In the genomic region with DNA sequence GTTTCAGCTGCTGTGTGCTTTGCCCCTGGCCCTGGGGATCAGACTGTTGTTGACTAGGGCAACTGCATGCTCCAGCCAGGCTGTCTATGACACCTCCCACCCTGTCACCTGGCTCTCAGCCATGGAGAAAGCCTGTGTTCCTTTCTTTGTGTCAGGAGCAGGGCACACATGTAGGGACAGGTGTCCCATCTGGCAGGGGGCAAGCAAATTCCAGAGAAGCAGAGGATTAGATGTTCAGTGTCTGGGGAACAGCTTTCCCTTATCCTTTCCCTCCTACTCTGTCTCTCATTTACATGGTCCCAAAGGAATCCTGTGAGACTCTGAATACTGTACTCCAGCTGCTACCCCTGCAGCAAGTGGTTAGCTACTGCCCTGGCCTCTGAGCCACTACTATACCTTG, we compare ENCODE assay signal across 9 mouse cellular contexts.
DNase-seq lines count a peak whose midpoint lies in the region; ATAC-seq lines count a peak whose summit lies in the region.
"Had no signal": no experiment of that assay in that cellular context is flagged by ENCODE, and none has a peak within 500 bp of the region (broad histone marks: within the 10 kb centered on the region; RNA-seq: fewer than 3 reads in every experiment).

No protein-coding gene starts in this region.

- H3K9me3 ChIP-seq in liver, embryonic 15.5 days (replicated peaks), result no peaks in the 10 kb centered on the region
- no peaks in the 10 kb centered on the region for H3K9me3 ChIP-seq in liver, embryonic 12.5 days (replicated peaks)
- no peaks in the 10 kb centered on the region for H3K9me3 ChIP-seq in limb, embryonic 11.5 days (ENCODE audit: control insufficient read depth, low read length)
- no peaks in the 10 kb centered on the region for H3K9me3 ChIP-seq in neural tube, embryonic 13.5 days
- no peaks in the 10 kb centered on the region for H3K9me3 ChIP-seq in kidney, embryonic 16.5 days (ENCODE audit: low read length)
- H3K9me3 ChIP-seq: liver, embryonic 13.5 days had no signal

- no peaks in the 10 kb centered on the region for H3K27me3 ChIP-seq in liver, embryonic 15.5 days
- H3K27me3 ChIP-seq in liver, embryonic 12.5 days (replicated peaks), result no peaks in the 10 kb centered on the region
- no peaks in the 10 kb centered on the region for H3K27me3 ChIP-seq in limb, embryonic 11.5 days (ENCODE audit: control insufficient read depth, insufficient read depth, low read length)
- H3K27me3 ChIP-seq in neural tube, embryonic 13.5 days, result no peaks in the 10 kb centered on the region
- no peaks in the 10 kb centered on the region for H3K27me3 ChIP-seq in kidney, embryonic 16.5 days (ENCODE audit: insufficient read depth, low read length)
- H3K27me3 ChIP-seq: liver, embryonic 13.5 days had no signal

- H3K9ac ChIP-seq in liver, embryonic 15.5 days, result no peak overlapping the region
- no peak overlapping the region for H3K9ac ChIP-seq in liver, embryonic 12.5 days
- H3K9ac ChIP-seq in limb, embryonic 11.5 days (ENCODE audit: low read length), result no peak overlapping the region
- no peak overlapping the region for H3K9ac ChIP-seq in neural tube, embryonic 13.5 days
- H3K9ac ChIP-seq in kidney, embryonic 16.5 days (replicated peaks; ENCODE audit: low read length), result no peak overlapping the region
- H3K9ac ChIP-seq: liver, embryonic 13.5 days had no signal

- H3K4me1 ChIP-seq in liver, embryonic 15.5 days (replicated peaks), result peaks cover 6% of the 10 kb centered on the region; the same call in 1 of the 2 replicates
- H3K4me1 ChIP-seq in liver, embryonic 12.5 days, result no peaks in the 10 kb centered on the region
- no peaks in the 10 kb centered on the region for H3K4me1 ChIP-seq in limb, embryonic 11.5 days (ENCODE audit: control insufficient read depth, insufficient read depth, low read length)
- H3K4me1 ChIP-seq in neural tube, embryonic 13.5 days (replicated peaks), result peaks cover 55% of the 10 kb centered on the region
- H3K4me1 ChIP-seq in kidney, embryonic 16.5 days (ENCODE audit: insufficient read depth, low read length), result no peaks in the 10 kb centered on the region
- H3K4me1 ChIP-seq: liver, embryonic 13.5 days had no signal

- H3K27ac ChIP-seq in liver, embryonic 15.5 days (replicated peaks), result no peak overlapping the region
- H3K27ac ChIP-seq in liver, embryonic 12.5 days, result no peak overlapping the region
- no peak overlapping the region for H3K27ac ChIP-seq in limb, embryonic 11.5 days (replicated peaks; ENCODE audit: low read depth, low read length)
- peak overlapping the region; percentile 75 for H3K27ac ChIP-seq in neural tube, embryonic 13.5 days (replicated peaks)
- H3K27ac ChIP-seq in kidney, embryonic 16.5 days (ENCODE audit: low read length), result no peak overlapping the region
- H3K27ac ChIP-seq: liver, embryonic 13.5 days had no signal

- H3K36me3 ChIP-seq in liver, embryonic 15.5 days (replicated peaks), result no peaks in the 10 kb centered on the region
- H3K36me3 ChIP-seq in liver, embryonic 12.5 days, result no peaks in the 10 kb centered on the region
- no peaks in the 10 kb centered on the region for H3K36me3 ChIP-seq in limb, embryonic 11.5 days (ENCODE audit: control insufficient read depth, insufficient read depth, low read length)
- 0 out of 2 replicates have a peak, but pooled peaks cover 3% of the 10 kb centered on the region for H3K36me3 ChIP-seq in neural tube, embryonic 13.5 days
- no peaks in the 10 kb centered on the region for H3K36me3 ChIP-seq in kidney, embryonic 16.5 days (ENCODE audit: insufficient read depth, low read length)
- H3K36me3 ChIP-seq: liver, embryonic 13.5 days had no signal

- no peak overlapping the region for H3K4me3 ChIP-seq in liver, embryonic 15.5 days (replicated peaks)
- no peak overlapping the region for H3K4me3 ChIP-seq in liver, embryonic 12.5 days
- no peak overlapping the region for H3K4me3 ChIP-seq in limb, embryonic 11.5 days (ENCODE audit: low read depth, low read length)
- H3K4me3 ChIP-seq in neural tube, embryonic 13.5 days, result no peak overlapping the region
- no peak overlapping the region for H3K4me3 ChIP-seq in kidney, embryonic 16.5 days (ENCODE audit: low read length)
- H3K4me3 ChIP-seq: liver, embryonic 13.5 days had no signal

- DNase-seq in gastrocnemius, postnatal 10 days, result peak; percentile 55
- no peak for DNase-seq in limb, embryonic 11.5 days (ENCODE audit: low spot score)
- DNase-seq in left cerebral cortex, adult 9 months (ENCODE audit: low spot score in 2 of 2), result no peak
- DNase-seq: liver, embryonic 13.5 days had no signal

- peak; percentile 57 for ATAC-seq in liver, embryonic 15.5 days (ENCODE audit: insufficient read depth)
- ATAC-seq in liver, embryonic 12.5 days, result no peak
- ATAC-seq in limb, embryonic 11.5 days (ENCODE audit: insufficient number of reproducible peaks, low FRiP score, low TSS enrichment, low read depth), result peak; percentile 71
- ATAC-seq in neural tube, embryonic 13.5 days (ENCODE audit: low read depth), result peak; percentile 82; the same call in 1 of the 2 replicates
- no peak for ATAC-seq in kidney, embryonic 16.5 days (ENCODE audit: low FRiP score, low TSS enrichment)
- no peak for ATAC-seq in frontal cortex, adult (ENCODE audit: low TSS enrichment)

- no peak overlapping the region for H3K4me2 ChIP-seq in liver, embryonic 15.5 days
- H3K4me2 ChIP-seq in liver, embryonic 12.5 days, result no peak overlapping the region
- no peak overlapping the region for H3K4me2 ChIP-seq in limb, embryonic 11.5 days (ENCODE audit: low read depth, severe bottlenecking)
- no peak overlapping the region for H3K4me2 ChIP-seq in neural tube, embryonic 13.5 days
- H3K4me2 ChIP-seq in kidney, embryonic 16.5 days (replicated peaks; ENCODE audit: low read depth, low read length), result no peak overlapping the region
- H3K4me2 ChIP-seq: liver, embryonic 13.5 days had no signal

Comparison
In these comparisons a context has a peak if more than half of its experiments do, and no peak if none do; other contexts are left out.
1. ATAC-seq: peak in liver, embryonic 15.5 days (single experiment), limb, embryonic 11.5 days (single experiment) and neural tube, embryonic 13.5 days (single experiment); none in liver, embryonic 12.5 days (single experiment), kidney, embryonic 16.5 days (single experiment) and frontal cortex, adult (single experiment).